Comparison of ENCODE assay signal across 18 mouse cellular contexts in genomic region chr15:81852411-81853000, GRCm38 (mm10). TPM values are rescaled to one million over a fixed set of nuclear protein-coding genes. Genes with fewer than 3 reads are reported as not detected.
DNase-seq lines count a peak whose midpoint lies in the region; ATAC-seq and TF ChIP-seq lines count a peak whose summit lies in the region.
"Had no signal": no experiment of that assay in that cellular context is flagged by ENCODE, and none has a peak within 500 bp of the region (broad histone marks: within the 10 kb centered on the region; RNA-seq: fewer than 3 reads in every experiment).

No protein-coding gene starts in this region.

- 93% methylated on average over 9 of the region's 9 CpGs for WGBS in midbrain, embryonic 13.5 days
- 92% methylated on average over 9 of the region's 9 CpGs for WGBS in midbrain, embryonic 15.5 days
- WGBS in stomach, postnatal 0 days, result 77% methylated on average over 9 of the region's 9 CpGs

- H3K27ac ChIP-seq in midbrain, embryonic 13.5 days, result no peak overlapping the region
- no peak overlapping the region for H3K27ac ChIP-seq in midbrain, embryonic 15.5 days
- no peak overlapping the region for H3K27ac ChIP-seq in stomach, postnatal 0 days (replicated peaks)
- H3K27ac ChIP-seq: heart, embryonic 10.5 days; hindbrain, postnatal 0 days had no signal

- peak; percentile 67 for DNase-seq in adrenal gland, adult 2 months
- DNase-seq in adrenal gland, postnatal 10 days, result no peak
- peak; percentile 93 for DNase-seq in heart, adult 11 months
- DNase-seq in heart, postnatal 4 days, result no peak
- DNase-seq in stomach, postnatal 0 days (ENCODE audit: low spot score), result peak; percentile 10
- DNase-seq in urinary bladder, postnatal 10 days (ENCODE audit: low spot score), result no peak
- DNase-seq: forebrain, postnatal 0 days; gastrocnemius, postnatal 10 days; heart, postnatal 14 days; kidney, adult 18-20 months; kidney, postnatal 4 days; thymus, adult 2 months had no signal

- ATAC-seq in midbrain, embryonic 13.5 days, result no peak
- ATAC-seq in midbrain, embryonic 15.5 days (replicated peaks), result no peak
- no peak for ATAC-seq in stomach, postnatal 0 days (ENCODE audit: low FRiP score, low TSS enrichment)
- ATAC-seq: forebrain, postnatal 0 days; hindbrain, postnatal 0 days; lung, postnatal 0 days had no signal

- peaks cover 27% of the 10 kb centered on the region for H3K4me1 ChIP-seq in midbrain, embryonic 13.5 days (replicated peaks)
- peaks cover 22% of the 10 kb centered on the region for H3K4me1 ChIP-seq in midbrain, embryonic 15.5 days
- no peaks in the 10 kb centered on the region; the same call in 1 of the 2 replicates for H3K4me1 ChIP-seq in stomach, postnatal 0 days (replicated peaks; ENCODE audit: control insufficient read depth, insufficient read depth)

- no peaks in the 10 kb centered on the region for H3K9me3 ChIP-seq in midbrain, embryonic 13.5 days
- no peaks in the 10 kb centered on the region for H3K9me3 ChIP-seq in midbrain, embryonic 15.5 days
- H3K9me3 ChIP-seq in stomach, postnatal 0 days (ENCODE audit: control insufficient read depth, low read length), result no peaks in the 10 kb centered on the region
- H3K9me3 ChIP-seq: heart, embryonic 10.5 days had no signal

- no peaks in the 10 kb centered on the region for H3K27me3 ChIP-seq in midbrain, embryonic 13.5 days
- H3K27me3 ChIP-seq in midbrain, embryonic 15.5 days (replicated peaks), result no peaks in the 10 kb centered on the region
- H3K27me3 ChIP-seq in stomach, postnatal 0 days (ENCODE audit: control insufficient read depth, insufficient read depth, low read length), result no peaks in the 10 kb centered on the region
- H3K27me3 ChIP-seq: CH12.LX had no signal

- H3K4me2 ChIP-seq in midbrain, embryonic 13.5 days (replicated peaks), result no peak overlapping the region
- H3K4me2 ChIP-seq in midbrain, embryonic 15.5 days, result no peak overlapping the region
- H3K4me2 ChIP-seq in stomach, postnatal 0 days (replicated peaks; ENCODE audit: low read depth), result no peak overlapping the region

- H3K4me3 ChIP-seq in midbrain, embryonic 13.5 days (replicated peaks), result no peak overlapping the region
- H3K4me3 ChIP-seq in midbrain, embryonic 15.5 days, result no peak overlapping the region
- no peak overlapping the region for H3K4me3 ChIP-seq in stomach, postnatal 0 days (ENCODE audit: low read depth, low read length)
- H3K4me3 ChIP-seq: heart, embryonic 10.5 days had no signal

- H3K36me3 ChIP-seq in midbrain, embryonic 13.5 days, result peaks cover 37% of the 10 kb centered on the region
- H3K36me3 ChIP-seq in midbrain, embryonic 15.5 days (replicated peaks), result peaks cover 30% of the 10 kb centered on the region
- H3K36me3 ChIP-seq in stomach, postnatal 0 days (ENCODE audit: control insufficient read depth, insufficient read depth, low read length), result peaks cover 25% of the 10 kb centered on the region

- 0 out of 2 replicates have a peak overlapping the region, but pooled peaks have one; percentile 41 for H3K9ac ChIP-seq in midbrain, embryonic 13.5 days (replicated peaks)
- H3K9ac ChIP-seq in midbrain, embryonic 15.5 days, result no peak overlapping the region
- no peak overlapping the region for H3K9ac ChIP-seq in stomach, postnatal 0 days (ENCODE audit: low read length)
- H3K9ac ChIP-seq: forebrain, postnatal 0 days had no signal

- TF ChIP-seq EP300 in stomach, postnatal 0 days (optimal IDR thresholded peaks at IDR 0.05), result no peak

- TF ChIP-seq CTCF in stomach, postnatal 0 days (IDR thresholded peaks at IDR 0.05; ENCODE audit: low read depth), result no peak

RNA-seq across cellular contexts. Expression of gene Tob2, which starts 6.1 kb away (rescaled TPM):
- total RNA-seq in adrenal gland, adult 2 months (2021), result 100 to 1,000 TPM in 1 of 2 experiments, 10 to 100 TPM in 1; 96.0 to 102 TPM
- polyA plus RNA-seq in adrenal gland, adult 2 months (2012; rRNA removed), result 69.9 and 76.1 TPM in 2 replicates
- 100 to 1,000 TPM; 108 to 183 TPM for total RNA-seq in adrenal gland, postnatal 10 days (2021)
- 10 to 100 TPM; 24.1 to 32.3 TPM for total RNA-seq in heart, postnatal 4 days (2021)
- polyA plus RNA-seq in midbrain, embryonic 13.5 days (2015; fragmentation: Nextera tagmentation; extraction: Ambion mirVana), result 16.2 and 17.7 TPM in 2 replicates
- polyA plus RNA-seq in midbrain, embryonic 15.5 days (2015; fragmentation: Nextera tagmentation; extraction: Ambion mirVana), result 16.5 and 18.5 TPM in 2 replicates
- 18.8 and 20.5 TPM in 2 replicates for polyA plus RNA-seq in stomach, postnatal 0 days (2015; fragmentation: Nextera tagmentation; extraction: Ambion mirVana)

RNA-seq across cellular contexts. Expression of gene Phf5a, which starts 19.2 kb away (rescaled TPM):
- total RNA-seq in adrenal gland, adult 2 months (2021), result 10 to 100 TPM; 59.6 to 59.8 TPM
- polyA plus RNA-seq in adrenal gland, adult 2 months (2012; rRNA removed), result 27.7 and 37.1 TPM in 2 replicates
- total RNA-seq in adrenal gland, postnatal 10 days (2021), result 10 to 100 TPM; 58.8 to 62.9 TPM
- 10 to 100 TPM; 57.9 to 58.9 TPM for total RNA-seq in heart, postnatal 4 days (2021)
- 136 and 149 TPM in 2 replicates for polyA plus RNA-seq in midbrain, embryonic 13.5 days (2015; fragmentation: Nextera tagmentation; extraction: Ambion mirVana)
- 124 and 134 TPM in 2 replicates for polyA plus RNA-seq in midbrain, embryonic 15.5 days (2015; fragmentation: Nextera tagmentation; extraction: Ambion mirVana)
- polyA plus RNA-seq in stomach, postnatal 0 days (2015; fragmentation: Nextera tagmentation; extraction: Ambion mirVana), result 75.8 and 77.0 TPM in 2 replicates

RNA-seq across cellular contexts. Expression of gene Aco2, which starts 19.6 kb away (rescaled TPM):
- total RNA-seq in adrenal gland, adult 2 months (2021), result 1,000 to 10,000 TPM; 1,000 to 1,044 TPM
- 391 and 396 TPM in 2 replicates for polyA plus RNA-seq in adrenal gland, adult 2 months (2012; rRNA removed)
- 1,000 to 10,000 TPM; 2,299 to 2,557 TPM for total RNA-seq in adrenal gland, postnatal 10 days (2021)
- total RNA-seq in heart, postnatal 4 days (2021), result 1,000 to 10,000 TPM; 1,419 to 1,465 TPM
- polyA plus RNA-seq in midbrain, embryonic 13.5 days (2015; fragmentation: Nextera tagmentation; extraction: Ambion mirVana), result 220 and 221 TPM in 2 replicates
- 265 and 271 TPM in 2 replicates for polyA plus RNA-seq in midbrain, embryonic 15.5 days (2015; fragmentation: Nextera tagmentation; extraction: Ambion mirVana)
- polyA plus RNA-seq in stomach, postnatal 0 days (2015; fragmentation: Nextera tagmentation; extraction: Ambion mirVana), result 130 and 141 TPM in 2 replicates

RNA-seq across cellular contexts. Expression of gene Tef, which starts 50.3 kb away (rescaled TPM):
- 100 to 1,000 TPM in 1 of 2 experiments, 10 to 100 TPM in 1; 35.0 to 100 TPM for total RNA-seq in adrenal gland, adult 2 months (2021)
- 35.0 and 69.3 TPM in 2 replicates for polyA plus RNA-seq in adrenal gland, adult 2 months (2012; rRNA removed)
- total RNA-seq in adrenal gland, postnatal 10 days (2021), result 10 to 100 TPM; 68.4 to 74.1 TPM
- 10 to 100 TPM; 38.5 to 40.5 TPM for total RNA-seq in heart, postnatal 4 days (2021)
- 21.5 and 23.3 TPM in 2 replicates for polyA plus RNA-seq in midbrain, embryonic 13.5 days (2015; fragmentation: Nextera tagmentation; extraction: Ambion mirVana)
- polyA plus RNA-seq in midbrain, embryonic 15.5 days (2015; fragmentation: Nextera tagmentation; extraction: Ambion mirVana), result 24.0 and 25.2 TPM in 2 replicates
- polyA plus RNA-seq in stomach, postnatal 0 days (2015; fragmentation: Nextera tagmentation; extraction: Ambion mirVana), result 17.1 and 21.2 TPM in 2 replicates

Comparison
In these comparisons a context has a peak if more than half of its experiments do, and no peak if none do; other contexts are left out.
1. DNase-seq: peak in adrenal gland, adult 2 months (single experiment), heart, adult 11 months (single experiment) and stomach, postnatal 0 days (single experiment); none in adrenal gland, postnatal 10 days (single experiment), heart, postnatal 4 days (single experiment) and urinary bladder, postnatal 10 days (single experiment).